Mouse (Mus musculus) liver, adult 2 months (tissue): Measurements from ENCODE around the gene Olfr721-ps1. TPM values are rescaled to one million over a fixed set of nuclear protein-coding genes. Genes with fewer than 3 reads are reported as not detected.

Source experiments
- DNase-seq: peaks from one replicate; pipeline ENCODE4 v3.0.0-alpha.2; 2011; ENCODE audit warnings: low read depth, low spot score; ENCODE audit errors: extremely low read depth
- H3K27ac ChIP-seq: fragments of 200-500 bp; replicated peaks from 2 replicates; pipeline ENCODE4 v1.5.1; 2012; ENCODE audit warnings: low read depth, mild to moderate bottlenecking, control low read depth, inconsistent platforms, low read length; ENCODE audit not compliant: insufficient read depth
- H3K27me3 ChIP-seq: fragments of 200-500 bp; 2 replicates; pipeline ENCODE4 v1.6.1; 2012; ENCODE audit warnings: mild to moderate bottlenecking, moderate library complexity, low read length, inconsistent platforms; ENCODE audit not compliant: control insufficient read depth, insufficient read depth
- H3K36me3 ChIP-seq: fragments of 200-500 bp; 2 replicates; pipeline ENCODE4 v1.6.1; 2012; ENCODE audit warnings: low read length, inconsistent platforms; ENCODE audit not compliant: control insufficient read depth, insufficient read depth
- H3K4me1 ChIP-seq: fragments of 200-500 bp; 2 replicates; pipeline ENCODE4 v1.6.1; 2011; ENCODE audit warnings: low read length; ENCODE audit not compliant: control insufficient read depth, insufficient read depth
- H3K4me3 ChIP-seq: fragments of 200-500 bp; 2 replicates; pipeline ENCODE4 v1.5.1; 2011; ENCODE audit warnings: low read depth, mild to moderate bottlenecking, control low read depth, low read length, moderate library complexity; ENCODE audit not compliant: insufficient read depth
- H3K79me2 ChIP-seq: fragments of 200-500 bp; 2 replicates; pipeline ENCODE4 v1.6.1; 2012; ENCODE audit warnings: inconsistent platforms, mild to moderate bottlenecking, low read length, moderate library complexity; ENCODE audit not compliant: control insufficient read depth, insufficient read depth
- H3K9ac ChIP-seq: fragments of 200-500 bp; 2 replicates; pipeline ENCODE4 v1.6.1; 2012; ENCODE audit warnings: low read depth, mild to moderate bottlenecking, control low read depth, inconsistent platforms, low read length
- CTCF ChIP-seq: fragments of 200-500 bp; IDR thresholded peaks from 2 replicates; pipeline ENCODE4 v1.5.1; 2011; ENCODE audit warnings: low read depth, low read length, control low read depth
- POLR2A ChIP-seq: fragments of 200-500 bp; IDR thresholded peaks from 2 replicates; pipeline ENCODE4 v1.6.1; 2011; ENCODE audit warnings: low read length, control low read depth; ENCODE audit not compliant: insufficient read depth; ENCODE audit errors: extremely low read depth
- WGBS: fragments of 180-500 bp; shearing (Covaris S2); methylation state at CpG from one replicate; pipeline ENCODE4 v1.1.7; 2018; 5-methylcytosine and 5-hydroxymethylcytosine counted together
- polyA plus RNA-seq: library from polyadenylated mRNA; depleted of rRNA; stranded (reverse); fragments of >200 nt; gene quantifications from 2 replicates; pipeline ENCODE4 v1.2.3, GENCODE M21; 2012; rRNA removed
- total RNA-seq: library from RNA; depleted of rRNA; stranded (reverse); fragments of >200 nt; gene quantifications from 2 replicates; pipeline ENCODE4 v1.2.3, GENCODE M21; 2014; rRNA removed

Olfr721-ps1 gene
- total RNA-seq (not detected in 2 replicates), polyA plus RNA-seq (not detected in 2 replicates)

DNA sequence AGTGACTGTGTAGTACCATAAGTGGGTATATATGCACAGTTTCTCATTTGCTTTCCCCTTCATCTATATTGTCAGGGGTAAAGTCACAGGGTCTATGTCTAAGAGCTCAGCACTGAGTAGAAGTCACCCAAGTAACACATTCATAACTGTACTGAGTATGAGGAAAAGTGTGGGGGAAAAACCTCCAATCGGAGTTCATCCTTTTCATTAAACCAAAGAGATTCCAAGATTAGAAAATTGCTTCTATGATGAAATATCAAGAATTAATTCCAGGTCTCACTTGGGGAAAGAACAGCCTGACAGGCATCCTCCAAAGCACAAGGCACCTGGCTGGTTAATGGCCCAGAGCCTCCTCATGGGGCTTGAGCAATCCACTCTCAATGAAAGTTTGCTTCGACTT is at the start of gene Olfr721-ps1:
Olfr721-ps1 (plus strand) TSS at position 301 of the 400 bp plus-strand sequence.
- no peaks in the 10 kb centered on the region for H3K36me3 ChIP-seq
- no peak for TF ChIP-seq CTCF
- no peak for TF ChIP-seq POLR2A
- H3K27me3 ChIP-seq = no peaks in the 10 kb centered on the region
- no peak within 1 kb of the TSS for H3K27ac ChIP-seq
- H3K4me1 ChIP-seq = no peaks in the 10 kb centered on the region
- DNase-seq = no peak
- WGBS = 83% methylated on average over 2 of the region's 2 CpGs
- no peaks in the 10 kb centered on the region for H3K79me2 ChIP-seq
- no peak within 1 kb of the TSS for H3K9ac ChIP-seq
- no peak within 1 kb of the TSS for H3K4me3 ChIP-seq

DNA sequence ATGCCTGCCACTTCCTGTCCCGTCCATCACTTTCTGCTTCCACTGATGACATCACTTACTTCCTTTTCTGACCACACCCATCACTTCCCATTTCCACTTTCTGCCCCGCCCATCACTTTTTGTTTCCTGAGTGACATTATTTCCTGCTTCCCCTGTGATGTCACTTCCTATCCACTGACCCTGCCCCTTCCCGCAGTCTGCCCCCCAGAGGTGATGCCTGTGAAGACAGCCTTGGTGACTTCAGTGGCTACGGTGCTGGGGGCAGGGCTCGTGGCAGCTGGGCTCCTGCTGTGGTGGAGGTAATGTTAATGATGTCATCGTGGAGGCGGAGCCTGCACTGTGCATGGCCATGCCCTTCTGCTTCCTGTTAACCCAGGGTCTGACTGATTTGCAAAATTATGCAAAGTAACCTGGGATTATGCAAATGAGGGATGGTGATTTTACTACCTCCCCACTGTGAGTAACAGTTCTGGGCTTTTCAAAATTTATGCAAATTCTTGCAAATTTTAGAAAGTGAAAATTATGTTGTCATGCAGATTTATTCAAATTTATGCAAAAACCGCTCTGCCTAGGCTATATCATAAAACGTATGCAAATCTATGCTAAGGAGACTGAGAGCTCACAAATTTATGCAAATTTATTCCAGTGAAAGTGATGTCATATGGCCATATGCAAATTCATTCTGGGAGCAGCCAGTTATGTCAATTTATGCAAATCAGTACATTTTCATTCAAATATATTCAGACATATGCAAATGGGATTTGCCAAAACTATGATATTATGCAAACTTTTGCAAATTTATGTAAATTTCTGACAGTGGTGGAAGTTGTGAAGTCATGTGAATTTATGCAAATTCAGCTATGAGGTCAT is 49.1 kb upstream of the Olfr721-ps1 start:
- TF ChIP-seq CTCF (no peak), POLR2A (no peak)

DNA sequence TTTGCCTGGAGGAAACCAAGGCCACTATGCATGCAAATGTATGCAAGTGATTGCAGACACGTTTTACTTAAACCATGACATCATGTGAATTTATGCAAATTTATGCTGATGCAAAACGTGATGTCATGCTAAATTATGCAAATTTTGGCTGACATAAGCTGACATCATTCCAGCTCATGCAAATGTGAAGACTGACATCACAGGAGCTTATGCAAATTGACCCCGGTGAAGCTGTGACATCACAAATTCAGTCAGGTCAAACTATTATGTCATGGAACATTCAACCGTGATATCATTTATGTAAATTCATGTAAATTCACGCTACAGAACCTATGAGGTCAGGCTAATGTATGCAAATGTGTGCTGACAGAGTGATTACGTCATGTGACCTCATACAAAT is 48.5 kb upstream of the Olfr721-ps1 start:
- TF ChIP-seq POLR2A = no peak
- no peak for TF ChIP-seq CTCF
- H3K4me1 ChIP-seq = no peaks in the 10 kb centered on the region
- WGBS = 84% methylated on average over 6 of the region's 6 CpGs
- H3K27me3 ChIP-seq = no peaks in the 10 kb centered on the region
- H3K79me2 ChIP-seq = no peaks in the 10 kb centered on the region
- H3K27ac ChIP-seq = no peak overlapping the region
- DNase-seq = no peak
- H3K9ac ChIP-seq = no peak overlapping the region
- no peaks in the 10 kb centered on the region for H3K36me3 ChIP-seq
- no peak overlapping the region for H3K4me3 ChIP-seq

More for the DNA sequence above, 49.1 kb upstream of the Olfr721-ps1 start:
- no peaks in the 10 kb centered on the region for H3K4me1 ChIP-seq
- H3K9ac ChIP-seq = no peak overlapping the region
- H3K27ac ChIP-seq = no peak overlapping the region
- DNase-seq = no peak
- no peaks in the 10 kb centered on the region for H3K27me3 ChIP-seq
- WGBS = 97% methylated on average over 9 of the region's 9 CpGs
- H3K79me2 ChIP-seq = no peaks in the 10 kb centered on the region
- no peak overlapping the region for H3K4me3 ChIP-seq
- H3K36me3 ChIP-seq = no peaks in the 10 kb centered on the region

DNA sequence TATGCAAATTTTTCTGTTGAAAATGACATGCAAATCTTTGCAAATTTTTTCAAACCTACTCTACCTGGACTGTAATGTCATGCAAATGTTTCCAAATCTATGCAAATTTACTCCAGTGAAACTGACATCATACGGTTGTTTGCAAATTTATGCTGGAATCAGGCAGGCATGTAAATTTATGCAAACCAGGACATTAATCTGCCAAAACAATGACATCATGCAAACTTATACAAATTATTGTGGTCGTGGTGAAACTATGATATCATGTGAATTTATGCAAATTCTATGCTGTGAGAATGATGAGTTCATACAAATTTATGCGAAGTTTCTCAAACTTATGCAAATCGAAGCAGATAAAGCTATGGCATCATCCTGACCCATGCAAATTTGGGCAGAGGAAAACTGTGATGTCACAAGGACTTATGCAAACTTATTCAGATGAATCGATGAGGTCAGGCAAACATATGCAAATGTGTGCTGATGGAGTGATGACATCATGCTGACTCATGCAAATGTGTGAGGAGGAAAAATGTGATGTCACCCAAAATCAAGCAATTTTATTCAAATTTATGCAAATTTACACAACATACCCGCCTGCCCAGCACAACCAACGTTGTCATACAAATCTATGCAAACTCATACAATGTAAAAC is 47.9 kb upstream of the Olfr721-ps1 start:
- Histone ChIP-seq H3K36me3 (no peaks in the 10 kb centered on the region), H3K4me1 (no peaks in the 10 kb centered on the region), H3K79me2 (no peaks in the 10 kb centered on the region), H3K27ac (no peak overlapping the region), H3K9ac (no peak overlapping the region), H3K27me3 (no peaks in the 10 kb centered on the region), H3K4me3 (no peak overlapping the region)
- no peak for DNase-seq
- TF ChIP-seq CTCF (no peak), POLR2A (no peak)
- 95% methylated on average over 7 of the region's 7 CpGs for WGBS

DNA sequence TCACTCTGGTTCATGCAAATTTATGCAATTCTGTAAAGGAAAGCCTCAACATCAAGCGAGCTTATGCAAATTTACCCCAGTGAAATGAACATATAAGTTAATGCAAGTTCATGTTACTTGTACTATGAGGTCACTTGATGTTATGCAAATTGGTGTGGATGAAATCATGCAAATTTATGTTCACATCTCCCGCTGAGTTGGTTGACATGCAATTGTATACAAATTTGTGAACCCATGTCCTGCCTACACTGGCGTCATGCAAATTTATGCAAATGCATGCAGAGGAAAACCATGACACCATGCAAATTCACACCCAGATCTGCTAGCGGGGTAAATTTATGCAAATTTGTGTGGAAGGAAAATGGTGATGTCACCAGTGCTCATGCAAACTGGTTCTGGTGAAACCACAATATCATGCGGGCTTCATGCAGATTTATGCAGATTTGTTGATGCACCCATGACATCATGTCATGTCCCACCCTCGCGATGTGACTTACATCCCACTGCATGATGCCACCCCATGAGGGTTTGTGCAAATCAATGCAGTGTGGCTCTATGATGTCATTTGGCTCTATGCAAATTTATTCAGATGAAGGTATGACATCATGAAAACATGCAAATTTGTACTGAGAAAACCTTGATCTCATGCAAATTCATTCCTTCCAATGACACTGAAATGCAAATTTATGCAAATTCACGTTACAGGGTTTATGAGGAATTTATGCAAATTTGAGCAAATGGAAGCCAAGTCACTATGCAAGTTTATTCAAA is 47.2 kb upstream of the Olfr721-ps1 start:
- no peak for DNase-seq
- H3K79me2 ChIP-seq = no peaks in the 10 kb centered on the region
- no peak overlapping the region for H3K9ac ChIP-seq
- 93% methylated on average over 8 of the region's 8 CpGs for WGBS
- no peaks in the 10 kb centered on the region for H3K27me3 ChIP-seq
- H3K4me1 ChIP-seq = no peaks in the 10 kb centered on the region
- H3K36me3 ChIP-seq = no peaks in the 10 kb centered on the region
- TF ChIP-seq POLR2A (no peak), CTCF (no peak)
- H3K4me3 ChIP-seq = no peak overlapping the region
- no peak overlapping the region for H3K27ac ChIP-seq
